Mouse (Mus musculus): ENCODE data around the gene Ust. TPM values are rescaled to one million over a fixed set of nuclear protein-coding genes. Genes with fewer than 3 reads are reported as not detected.

The Ust gene
- total RNA-seq, 2 experiments from 2014 or later: not detected

DNA sequence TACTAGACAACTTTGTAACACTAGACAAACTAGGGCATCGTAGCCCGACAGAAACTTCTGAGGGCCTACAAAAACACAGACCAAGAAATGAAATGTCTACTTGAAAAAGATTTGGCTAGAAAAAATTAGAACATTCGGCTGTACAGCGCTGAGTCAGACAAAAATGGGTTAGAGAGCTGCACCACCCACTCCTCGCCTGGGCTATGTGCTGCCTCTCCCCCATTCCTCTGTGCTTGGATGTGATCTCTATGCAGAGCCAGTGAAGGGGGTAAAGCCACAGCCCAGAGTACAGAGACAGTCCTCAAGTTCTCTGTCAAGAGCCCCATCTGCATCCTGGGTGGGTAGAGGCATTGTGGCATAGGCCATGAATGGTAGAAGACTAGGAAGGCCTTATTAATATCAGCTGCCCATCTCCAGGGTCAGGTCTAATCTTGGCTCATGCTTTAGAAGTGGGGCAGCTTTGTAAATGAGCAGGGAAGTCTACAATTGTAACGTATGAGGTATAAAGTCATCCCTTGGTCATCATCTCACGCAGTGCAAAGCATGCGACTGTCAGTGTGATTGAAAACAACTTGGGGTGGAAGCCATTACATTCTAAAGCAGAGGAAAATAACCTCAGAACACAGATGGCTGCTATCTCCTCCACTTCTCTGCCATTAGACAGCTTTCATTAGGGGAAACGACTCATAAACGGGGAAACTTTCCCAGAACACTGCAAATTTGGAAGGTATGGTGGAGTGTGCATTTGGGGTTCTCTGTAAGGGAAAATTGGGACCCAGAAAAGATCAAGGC lies 281.6 kb downstream of the Ust start:
- no peak for ATAC-seq (replicated peaks; ENCODE audit: low FRiP score, poor library complexity, severe bottlenecking)

- no peak for ATAC-seq (replicated peaks; ENCODE audit: low FRiP score, poor library complexity, severe bottlenecking)
These were observed 285.3 kb downstream of the Ust start for GRCm38 (mm10) chr10:8233148-8233901.

- ATAC-seq (replicated peaks; ENCODE audit: low FRiP score, poor library complexity, severe bottlenecking): no peak
These were observed 286.1 kb downstream of the Ust start for GRCm38 (mm10) chr10:8232535-8232934.

- ATAC-seq (replicated peaks; ENCODE audit: low FRiP score, poor library complexity, severe bottlenecking): no peak
These were observed 290.3 kb downstream of the Ust start for GRCm38 (mm10) chr10:8228375-8228743.

DNA sequence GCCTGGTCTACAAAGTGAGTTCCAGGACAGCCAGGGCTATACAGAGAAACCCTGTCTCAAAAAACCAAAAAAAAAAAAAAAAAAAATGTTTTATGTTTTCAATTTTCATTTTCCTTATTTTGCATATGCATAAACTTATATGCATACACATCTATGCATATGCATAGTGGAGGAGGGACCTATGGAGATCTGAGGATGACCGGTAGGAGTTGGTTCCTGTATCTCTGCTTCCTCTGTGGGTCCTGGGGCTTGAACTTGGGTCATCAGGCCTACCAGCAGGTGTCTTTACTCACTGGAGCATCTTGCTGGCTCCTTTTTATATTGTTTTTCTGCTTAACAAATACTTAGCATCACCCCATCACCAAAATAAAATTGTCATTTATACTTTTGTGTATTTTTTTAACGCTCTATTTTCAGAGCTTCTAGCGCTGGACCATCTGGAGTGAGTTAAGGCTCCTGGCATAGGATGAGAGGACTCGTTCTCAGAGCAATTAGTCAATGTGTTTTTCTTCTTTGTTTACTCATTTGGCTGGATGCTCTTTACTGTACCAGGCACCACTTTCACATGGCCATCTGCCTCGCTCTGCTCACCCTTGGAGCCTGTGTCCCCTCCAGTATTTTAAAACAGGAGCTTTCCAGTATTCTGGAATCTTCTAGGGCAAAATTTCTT lies 290.8 kb downstream of the Ust start:
- no peak for ATAC-seq (replicated peaks; ENCODE audit: low FRiP score, poor library complexity, severe bottlenecking)

DNA sequence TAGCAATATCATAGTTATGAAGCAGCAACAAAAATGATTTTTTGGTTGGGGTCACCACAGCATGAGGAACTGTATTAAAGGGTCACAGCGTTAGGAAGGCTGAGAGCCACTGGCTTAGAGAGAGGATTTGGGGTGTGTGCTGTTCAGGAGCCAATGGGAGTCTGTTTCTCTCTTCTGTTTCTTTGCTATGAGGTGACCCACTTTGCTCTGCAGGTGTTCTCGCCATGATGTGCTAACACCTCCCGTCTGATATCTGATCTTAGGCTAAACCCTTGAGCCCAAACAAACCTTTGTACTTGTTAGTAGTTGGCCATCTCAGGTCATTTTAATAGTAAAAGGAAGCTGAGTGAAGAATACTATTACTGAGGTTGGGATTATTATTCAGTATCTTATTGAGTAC lies 292.0 kb downstream of the Ust start:
- ATAC-seq (replicated peaks; ENCODE audit: low FRiP score, poor library complexity, severe bottlenecking): no peak

DNA sequence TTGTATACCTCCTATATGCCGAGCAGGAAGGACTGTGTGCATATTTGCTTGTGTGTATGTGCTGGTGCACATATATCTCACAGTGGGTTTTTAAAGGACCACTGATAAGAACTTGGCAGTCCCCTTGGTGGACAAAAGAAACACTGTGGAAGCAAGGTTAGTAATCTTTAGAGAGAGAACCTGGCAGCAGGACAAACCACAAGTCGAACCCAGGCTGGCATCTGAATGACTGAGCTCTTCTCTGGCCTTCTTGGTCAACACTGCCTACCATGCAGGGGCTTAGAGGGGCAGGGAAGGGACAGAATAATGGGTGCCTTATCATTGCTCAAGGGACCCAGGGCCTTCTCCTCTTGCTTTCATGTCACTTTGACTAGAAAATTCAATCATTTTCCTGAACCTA lies 294.0 kb downstream of the Ust start:
- no peak for ATAC-seq (replicated peaks; ENCODE audit: low FRiP score, poor library complexity, severe bottlenecking)

GRCm38 (mm10) chr10:8224046-8224445 lies 294.6 kb downstream of the Ust start:
- ATAC-seq (replicated peaks; ENCODE audit: low FRiP score, poor library complexity, severe bottlenecking): no peak

DNA sequence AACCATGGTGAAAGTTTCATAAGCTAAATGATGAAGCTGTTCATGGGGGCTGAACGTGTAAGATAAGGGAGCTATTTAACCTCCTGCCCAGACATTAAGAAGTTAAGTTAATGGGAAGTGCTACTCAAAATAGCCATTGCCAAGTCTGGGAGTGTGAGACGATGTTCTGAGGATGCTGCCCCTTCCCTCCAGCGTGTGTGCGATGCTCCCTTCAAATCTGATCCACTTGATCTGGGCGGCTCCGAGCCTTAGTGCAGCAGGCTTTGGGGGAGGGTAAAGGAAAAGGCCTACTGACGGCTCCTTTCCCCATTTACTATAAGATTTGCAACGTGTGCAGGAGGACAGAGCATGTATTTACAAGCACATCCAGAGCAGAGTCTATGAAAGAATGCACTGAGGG lies 301.7 kb downstream of the Ust start:
- no peak for ATAC-seq (replicated peaks; ENCODE audit: low FRiP score, poor library complexity, severe bottlenecking)

GRCm38 (mm10) chr10:8215181-8215580 lies 303.4 kb downstream of the Ust start:
- no peak for ATAC-seq (replicated peaks; ENCODE audit: low FRiP score, poor library complexity, severe bottlenecking)

GRCm38 (mm10) chr10:8213906-8214421 lies 304.7 kb downstream of the Ust start:
- no peak for ATAC-seq (replicated peaks; ENCODE audit: low FRiP score, poor library complexity, severe bottlenecking)

GRCm38 (mm10) chr10:8213266-8213905 lies 305.2 kb downstream of the Ust start:
- no peak for ATAC-seq (replicated peaks; ENCODE audit: low FRiP score, poor library complexity, severe bottlenecking)

DNA sequence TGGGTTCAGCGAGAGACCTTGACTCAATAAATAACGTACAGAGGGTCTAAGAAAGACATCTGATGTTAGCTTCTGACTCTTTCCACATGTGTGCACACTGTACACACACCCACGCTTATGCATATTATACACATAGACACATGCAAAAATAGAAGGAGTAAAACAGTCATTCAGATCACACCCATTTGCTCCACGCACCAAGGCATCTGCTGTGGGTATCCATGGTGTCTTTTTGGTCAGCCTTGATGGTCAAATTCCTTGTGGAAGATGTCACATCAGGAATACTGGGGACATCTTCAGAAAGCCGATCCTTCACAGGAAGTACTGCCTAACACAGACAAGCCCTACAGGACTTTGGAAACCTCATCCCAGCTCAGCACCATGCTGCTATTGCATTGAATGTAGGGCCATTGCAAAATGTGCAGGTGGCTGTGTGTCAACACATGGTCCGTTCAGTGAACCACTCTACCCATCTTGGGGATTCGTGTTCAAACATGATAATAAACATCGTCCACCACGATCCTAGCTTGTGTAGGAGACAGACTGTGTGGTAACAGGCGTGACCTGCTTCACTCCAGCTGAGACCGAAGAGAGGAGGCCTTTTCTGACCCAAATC lies 305.9 kb downstream of the Ust start:
- ATAC-seq (replicated peaks; ENCODE audit: low FRiP score, poor library complexity, severe bottlenecking): no peak

DNA sequence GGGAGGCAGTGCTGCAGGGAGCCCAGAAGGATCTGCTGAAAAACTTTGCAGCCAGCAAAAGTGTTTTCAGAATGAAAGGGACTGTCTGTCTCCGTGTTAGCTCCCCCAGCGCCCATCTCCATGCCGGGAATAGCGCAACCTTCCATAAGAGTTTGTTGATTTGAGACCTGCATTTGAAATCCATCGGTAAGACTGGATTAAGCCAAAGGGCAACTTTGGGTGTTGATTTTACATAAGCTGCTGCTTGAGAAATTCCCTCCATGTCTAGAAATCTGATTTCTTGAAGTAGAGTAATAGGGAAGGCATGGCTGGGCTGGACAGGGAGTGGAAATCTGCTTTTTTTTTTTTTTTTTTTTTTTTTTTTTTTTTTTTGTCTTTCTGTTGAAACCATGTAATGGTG lies 306.9 kb downstream of the Ust start:
- no peak for ATAC-seq (replicated peaks; ENCODE audit: low FRiP score, poor library complexity, severe bottlenecking)

DNA sequence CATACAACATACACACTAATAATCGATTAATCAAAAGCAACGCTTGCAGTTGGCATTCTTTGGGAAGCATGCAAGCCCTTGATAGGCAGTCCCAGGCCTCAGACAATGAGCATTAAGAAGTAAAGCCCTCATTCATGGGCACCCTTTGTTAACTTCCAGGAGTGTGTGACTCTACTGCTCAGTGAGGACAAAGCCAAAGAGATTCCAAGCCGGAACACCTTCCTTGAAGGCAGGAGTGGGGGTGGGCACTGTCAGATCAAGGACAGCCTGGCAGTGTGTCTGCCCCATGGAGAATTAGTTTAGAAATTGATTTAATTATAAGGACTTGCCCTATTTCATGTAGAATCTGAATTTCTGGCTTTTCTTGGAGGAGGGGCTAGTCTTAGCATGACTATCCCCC lies 308.3 kb downstream of the Ust start:
- ATAC-seq (replicated peaks; ENCODE audit: low FRiP score, poor library complexity, severe bottlenecking): no peak

- no peak for ATAC-seq (replicated peaks; ENCODE audit: low FRiP score, poor library complexity, severe bottlenecking)
These were observed 311.3 kb downstream of the Ust start for GRCm38 (mm10) chr10:8207358-8207757.

GRCm38 (mm10) chr10:8203681-8204080 lies 314.9 kb downstream of the Ust start:
- no peak for ATAC-seq (replicated peaks; ENCODE audit: low FRiP score, poor library complexity, severe bottlenecking)

DNA sequence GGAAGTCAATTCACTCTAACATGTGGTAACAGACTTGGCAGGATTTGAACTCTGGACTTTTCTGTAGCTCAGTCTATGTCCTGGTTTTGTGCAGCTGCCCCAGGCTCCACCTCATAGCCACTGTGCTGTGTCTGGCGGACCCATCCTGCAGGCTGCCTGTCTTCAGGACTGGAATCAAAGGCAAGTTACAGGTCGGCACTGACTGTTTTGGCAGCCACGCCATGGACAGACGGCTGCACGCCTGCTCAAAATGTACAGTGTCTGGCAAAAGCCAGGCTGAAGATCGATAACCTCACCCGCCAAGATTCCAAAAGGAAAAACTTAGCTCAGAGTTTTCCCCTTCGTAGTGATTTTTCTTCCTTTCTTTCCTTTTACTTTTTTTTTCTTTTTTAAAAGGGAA lies 318.8 kb downstream of the Ust start:
- ATAC-seq (replicated peaks; ENCODE audit: low FRiP score, poor library complexity, severe bottlenecking): no peak

DNA sequence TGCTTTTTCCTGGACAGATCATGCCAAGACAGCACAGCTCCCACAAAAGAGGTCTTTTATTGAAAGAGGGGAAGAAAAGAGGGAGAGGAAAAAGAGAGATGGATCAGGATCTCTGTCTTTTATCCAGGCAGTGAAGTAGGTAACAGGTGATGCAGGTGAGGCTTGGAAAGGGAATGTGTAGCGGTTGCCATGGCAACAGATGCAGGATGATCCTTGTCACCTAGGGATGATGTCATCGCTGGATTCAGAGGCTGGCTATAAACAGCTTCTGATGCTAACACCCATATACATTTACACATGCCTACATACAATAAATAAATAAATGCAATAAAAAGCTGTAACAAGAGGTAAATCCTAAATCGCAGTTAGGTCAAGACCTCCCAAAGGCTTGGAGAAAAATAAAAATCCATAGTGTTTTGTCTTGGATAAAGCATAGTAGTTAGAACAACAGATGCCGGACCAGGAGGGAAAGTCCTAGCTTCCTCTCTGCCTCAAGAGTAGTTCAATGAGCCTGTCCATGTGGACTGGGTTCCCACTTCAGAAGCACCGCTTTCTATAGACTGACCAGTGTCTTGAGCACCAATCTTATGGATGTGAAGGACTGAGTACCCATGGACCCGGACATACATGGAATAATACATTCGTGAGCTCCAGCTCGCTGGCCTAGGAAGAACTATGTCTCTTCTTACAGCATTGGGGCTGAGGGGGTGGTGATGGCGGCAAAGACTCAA lies 319.4 kb downstream of the Ust start:
- ATAC-seq (replicated peaks; ENCODE audit: low FRiP score, poor library complexity, severe bottlenecking): no peak
